Mouse (Mus musculus) embryonic facial prominence, embryonic 11.5 days (tissue): ENCODE results near the gene Dao. TPM values are rescaled to one million over a fixed set of nuclear protein-coding genes. Genes with fewer than 3 reads are reported as not detected.
A peak's percentile ranks its signal among the peaks of the same experiment; 100 is the strongest.

ENCODE experiments used
- ATAC-seq: fragments of 200-750 bp; cut with Nextera tagmentation; replicated peaks from 2 replicates; pipeline ENCODE4 v1.8.0; 2017; ENCODE audit warnings: low read depth; ENCODE audit not compliant: insufficient number of reproducible peaks, low FRiP score, low TSS enrichment
- DNase-seq: peaks from one replicate; pipeline ENCODE4 v3.0.0-alpha.2; 2015; ENCODE audit warnings: low spot score
- H3K27ac ChIP-seq: fragments of 300-500 bp; sonication (generic); replicated peaks from 2 replicates; pipeline ENCODE4 v1.5.1; 2014; ENCODE audit warnings: mild to moderate bottlenecking, low read depth, low read length, control low read depth
- H3K27me3 ChIP-seq: fragments of 300-500 bp; sonication (generic); 2 replicates; pipeline ENCODE4 v1.6.1; 2014; ENCODE audit warnings: mild to moderate bottlenecking, low read length, moderate library complexity, mixed read lengths; ENCODE audit not compliant: control insufficient read depth, insufficient read depth
- H3K36me3 ChIP-seq: fragments of 300-500 bp; sonication (generic); replicated peaks from 2 replicates; pipeline ENCODE4 v1.6.1; 2014; ENCODE audit warnings: low read depth, mild to moderate bottlenecking, low read length, moderate library complexity, mixed read lengths; ENCODE audit not compliant: control insufficient read depth, insufficient read depth
- H3K4me1 ChIP-seq: fragments of 300-500 bp; sonication (generic); 2 replicates; pipeline ENCODE4 v1.6.1; 2014; ENCODE audit warnings: low read length, mixed read lengths; ENCODE audit not compliant: control insufficient read depth, insufficient read depth
- H3K4me2 ChIP-seq: fragments of 300-500 bp; sonication (generic); 2 replicates; pipeline ENCODE4 v1.6.1; 2014; ENCODE audit warnings: low read depth, mild to moderate bottlenecking, control low read depth, low read length, moderate library complexity
- H3K4me3 ChIP-seq: fragments of 300-500 bp; sonication (generic); 2 replicates; pipeline ENCODE4 v1.5.1; 2014; ENCODE audit warnings: low read depth, low read length, control low read depth
- H3K9ac ChIP-seq: fragments of 300-500 bp; sonication (generic); replicated peaks from 2 replicates; pipeline ENCODE4 v1.6.1; 2014; ENCODE audit warnings: mild to moderate bottlenecking, control low read depth, low read length
- H3K9me3 ChIP-seq: fragments of 300-500 bp; sonication (generic); replicated peaks from 2 replicates; pipeline ENCODE4 v1.6.1; 2016; ENCODE audit warnings: mild to moderate bottlenecking, low read length, inconsistent platforms, mixed read lengths; ENCODE audit not compliant: control insufficient read depth
- WGBS: fragments of 180-500 bp; shearing (Covaris S2); extraction: QIAGEN DNeasy Blood & Tissue Kit; methylation state at CpG from one replicate; pipeline ENCODE4 v1.1.7; 2014; 5-methylcytosine and 5-hydroxymethylcytosine counted together
- polyA plus RNA-seq: library from polyadenylated mRNA; unstranded; fragments of >200 nt; fragmentation: Nextera tagmentation; extraction: Ambion mirVana; gene quantifications from 2 replicates; pipeline ENCODE4 v1.2.1, GENCODE M21; 2014

The Dao gene
- polyA plus RNA-seq, 1 experiment from 2014 or later = not detected

- H3K4me2 ChIP-seq = no peak overlapping the region
- ATAC-seq (0 out of 2 replicates have a peak, but pooled peaks have one; percentile 34), DNase-seq (no peak)
- H3K4me1 ChIP-seq = no peaks in the 10 kb centered on the region
- WGBS = 79% methylated on average over 12 of the region's 12 CpGs
- no peak overlapping the region for H3K4me3 ChIP-seq
- H3K9ac ChIP-seq = no peak overlapping the region
- no peaks in the 10 kb centered on the region for H3K36me3 ChIP-seq
- H3K27ac ChIP-seq = no peak overlapping the region
- H3K9me3 ChIP-seq = no peaks in the 10 kb centered on the region
- no peaks in the 10 kb centered on the region for H3K27me3 ChIP-seq
Observed at GRCm38 (mm10) chr5:114007753-114008453, 4.4 kb downstream of the Dao start.

- no peaks in the 10 kb centered on the region for H3K36me3 ChIP-seq
- H3K4me2 ChIP-seq = no peak overlapping the region
- H3K27ac ChIP-seq = no peak overlapping the region
- H3K4me1 ChIP-seq = no peaks in the 10 kb centered on the region
- H3K9ac ChIP-seq = no peak overlapping the region
- 82% methylated on average over 4 of the region's 4 CpGs for WGBS
- ATAC-seq = no peak
- H3K9me3 ChIP-seq = no peaks in the 10 kb centered on the region
- no peaks in the 10 kb centered on the region for H3K27me3 ChIP-seq
- H3K4me3 ChIP-seq = no peak overlapping the region
- DNase-seq = no peak
Observed at GRCm38 (mm10) chr5:114009049-114009448, 5.5 kb downstream of the Dao start.

GRCm38 (mm10) chr5:114015121-114015520 lies 11.6 kb downstream of the Dao start:
- Histone ChIP-seq H3K27ac (no peak overlapping the region), H3K4me1 (no peaks in the 10 kb centered on the region), H3K27me3 (no peaks in the 10 kb centered on the region), H3K9me3 (no peaks in the 10 kb centered on the region), H3K36me3 (no peaks in the 10 kb centered on the region), H3K4me2 (no peak overlapping the region), H3K4me3 (no peak overlapping the region), H3K9ac (no peak overlapping the region)
- peak; percentile 58 for DNase-seq
- 68% methylated on average over 7 of the region's 7 CpGs for WGBS
- ATAC-seq = no peak

- Histone ChIP-seq H3K4me3 (no peak overlapping the region), H3K4me1 (no peaks in the 10 kb centered on the region; the same call in 1 of the 2 replicates), H3K27me3 (no peaks in the 10 kb centered on the region), H3K27ac (no peak overlapping the region), H3K9me3 (no peaks in the 10 kb centered on the region), H3K4me2 (no peak overlapping the region), H3K36me3 (no peaks in the 10 kb centered on the region), H3K9ac (no peak overlapping the region)
- 59% methylated on average over 6 of the region's 6 CpGs for WGBS
- ATAC-seq (no peak), DNase-seq (no peak)
Observed at GRCm38 (mm10) chr5:114024390-114024789, 20.9 kb downstream of the Dao start.

- peak; percentile 24 for DNase-seq
- Histone ChIP-seq H3K4me3 (no peak overlapping the region), H3K36me3 (no peaks in the 10 kb centered on the region), H3K4me2 (no peak overlapping the region), H3K9ac (no peak overlapping the region), H3K27me3 (no peaks in the 10 kb centered on the region), H3K9me3 (no peaks in the 10 kb centered on the region), H3K27ac (no peak overlapping the region), H3K4me1 (no peaks in the 10 kb centered on the region; the same call in 1 of the 2 replicates)
- 0 out of 2 replicates have a peak, but pooled peaks have one; percentile 38 for ATAC-seq
- 10% methylated on average over 10 of the region's 10 CpGs for WGBS
Observed at GRCm38 (mm10) chr5:114024885-114025284, 21.4 kb downstream of the Dao start.

- no peak for ATAC-seq
- 84% methylated on average over 12 of the region's 12 CpGs for WGBS
- H3K27me3 ChIP-seq = no peaks in the 10 kb centered on the region
Observed at GRCm38 (mm10) chr5:114027217-114027944, 23.9 kb downstream of the Dao start.

GRCm38 (mm10) chr5:114028111-114028510 lies 24.6 kb downstream of the Dao start:
- no peaks in the 10 kb centered on the region; the same call in 1 of the 2 replicates for H3K4me1 ChIP-seq
- no peak overlapping the region for H3K9ac ChIP-seq
- H3K27me3 ChIP-seq = no peaks in the 10 kb centered on the region
- H3K27ac ChIP-seq = no peak overlapping the region
- 83% methylated on average over 12 of the region's 12 CpGs for WGBS
- no peaks in the 10 kb centered on the region for H3K36me3 ChIP-seq
- no peak for DNase-seq
- H3K9me3 ChIP-seq = no peaks in the 10 kb centered on the region
- H3K4me2 ChIP-seq = no peak overlapping the region
- no peak overlapping the region for H3K4me3 ChIP-seq
- no peak; the same call in 1 of the 2 replicates for ATAC-seq

More at GRCm38 (mm10) chr5:114027217-114027944, 23.9 kb downstream of the Dao start:
- Histone ChIP-seq H3K27ac (no peak overlapping the region), H3K4me3 (no peak overlapping the region), H3K9me3 (no peaks in the 10 kb centered on the region), H3K4me1 (no peaks in the 10 kb centered on the region; the same call in 1 of the 2 replicates), H3K9ac (no peak overlapping the region), H3K36me3 (no peaks in the 10 kb centered on the region), H3K4me2 (no peak overlapping the region)
- no peak for DNase-seq

- Histone ChIP-seq H3K27ac (no peak overlapping the region), H3K4me2 (no peak overlapping the region), H3K9me3 (no peaks in the 10 kb centered on the region), H3K27me3 (no peaks in the 10 kb centered on the region), H3K9ac (no peak overlapping the region), H3K4me1 (no peaks in the 10 kb centered on the region), H3K36me3 (no peaks in the 10 kb centered on the region), H3K4me3 (no peak overlapping the region)
- DNase-seq (no peak), ATAC-seq (no peak)
- 94% methylated on average over 12 of the region's 12 CpGs for WGBS
Observed at GRCm38 (mm10) chr5:114030652-114031051, 27.1 kb downstream of the Dao start.
